Mouse (Mus musculus): ENCODE measurements at regions not wholly inside any gene's neighbourhood (a gene's known extent, or its start where the extent isn't known, plus 50 kb on each side); places are given as distances from the start of the nearest gene placed in this dataset.

DNA sequence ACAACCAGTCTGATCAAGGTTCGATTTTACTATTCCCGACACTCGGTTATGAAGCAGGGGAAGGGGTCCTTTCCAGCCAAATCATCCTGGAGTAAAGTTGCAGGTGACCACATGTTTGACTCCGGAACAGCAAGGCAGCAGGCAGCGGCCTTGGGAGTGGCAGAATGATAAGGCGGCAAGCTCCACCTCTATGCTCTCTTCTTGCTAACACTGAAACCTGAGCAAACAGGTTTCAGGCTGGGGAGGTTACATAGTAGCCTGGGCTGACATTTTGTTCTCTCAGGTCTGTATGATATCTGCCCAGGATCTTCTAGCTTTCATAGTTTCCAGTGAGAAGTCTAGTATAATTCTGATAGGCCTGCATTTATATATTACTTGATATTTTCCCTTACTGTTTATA lies 133.7 kb upstream of the Crbn start:
- Histone ChIP-seq H3K9ac (ENCODE audit: low read length) (no peak overlapping the region), H3K4me1 (ENCODE audit: control insufficient read depth, insufficient read depth, low read length) (no peaks in the 10 kb centered on the region), H3K9me3 (ENCODE audit: control insufficient read depth, low read length) (no peaks in the 10 kb centered on the region), H3K27ac (replicated peaks; ENCODE audit: low read depth, low read length) (no peak overlapping the region), H3K36me3 (ENCODE audit: control insufficient read depth, insufficient read depth, low read length) (no peaks in the 10 kb centered on the region), H3K4me2 (ENCODE audit: low read depth, severe bottlenecking) (no peak overlapping the region), H3K27me3 (ENCODE audit: control insufficient read depth, insufficient read depth, low read length) (no peaks in the 10 kb centered on the region), H3K4me3 (ENCODE audit: low read depth, low read length) (no peak overlapping the region)
- DNase-seq (ENCODE audit: low spot score) (no peak), ATAC-seq (ENCODE audit: insufficient number of reproducible peaks, low FRiP score, low TSS enrichment, low read depth) (no peak)
- 78% methylated on average over 6 of the region's 6 CpGs for WGBS

DNA sequence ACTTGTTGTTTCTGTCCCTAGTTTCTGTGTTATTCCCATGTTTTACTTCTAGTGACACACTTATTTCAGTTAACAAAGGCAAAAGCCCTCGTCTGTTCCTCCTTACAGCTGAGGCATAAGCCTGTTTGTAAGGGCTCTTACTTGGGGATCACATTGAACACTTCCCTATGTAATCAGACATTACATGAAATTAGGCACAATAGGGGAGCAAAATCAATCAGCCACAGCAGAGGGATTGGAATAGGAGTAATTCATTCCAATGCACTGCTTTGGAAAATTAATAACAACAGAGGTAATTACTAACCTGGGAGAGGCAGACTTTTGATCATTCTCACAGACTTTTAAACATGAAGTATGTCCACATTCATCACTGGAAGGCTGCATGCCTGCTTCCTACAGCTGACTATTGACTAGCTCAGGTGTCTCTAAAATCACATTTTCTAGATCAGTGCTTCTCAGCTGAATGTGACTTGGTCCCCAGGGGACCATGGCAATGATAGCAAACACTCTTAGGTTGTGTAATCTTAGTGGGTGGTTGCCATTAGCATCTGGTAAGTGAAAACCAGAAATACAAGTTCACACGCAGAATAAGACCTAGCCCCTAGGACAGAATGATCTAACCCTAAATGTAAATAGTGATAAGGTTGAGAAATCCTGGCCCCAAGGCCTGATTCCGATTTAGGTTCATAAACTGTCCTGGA lies 146.5 kb upstream of the Crbn start:
- no peaks in the 10 kb centered on the region for H3K4me1 ChIP-seq (ENCODE audit: control insufficient read depth, insufficient read depth, low read length)
- H3K4me2 ChIP-seq (ENCODE audit: low read depth, severe bottlenecking), result no peak overlapping the region
- H3K27ac ChIP-seq (replicated peaks; ENCODE audit: low read depth, low read length), result no peak overlapping the region
- no peaks in the 10 kb centered on the region for H3K36me3 ChIP-seq (ENCODE audit: control insufficient read depth, insufficient read depth, low read length)
- WGBS, result 63% methylated on average over 3 of the region's 3 CpGs
- no peaks in the 10 kb centered on the region for H3K9me3 ChIP-seq (ENCODE audit: control insufficient read depth, low read length)
- no peak overlapping the region for H3K9ac ChIP-seq (ENCODE audit: low read length)
- DNase-seq (ENCODE audit: low spot score) (no peak), ATAC-seq (ENCODE audit: insufficient number of reproducible peaks, low FRiP score, low TSS enrichment, low read depth) (no peak)
- H3K4me3 ChIP-seq (ENCODE audit: low read depth, low read length), result no peak overlapping the region
- no peaks in the 10 kb centered on the region for H3K27me3 ChIP-seq (ENCODE audit: control insufficient read depth, insufficient read depth, low read length)

DNA sequence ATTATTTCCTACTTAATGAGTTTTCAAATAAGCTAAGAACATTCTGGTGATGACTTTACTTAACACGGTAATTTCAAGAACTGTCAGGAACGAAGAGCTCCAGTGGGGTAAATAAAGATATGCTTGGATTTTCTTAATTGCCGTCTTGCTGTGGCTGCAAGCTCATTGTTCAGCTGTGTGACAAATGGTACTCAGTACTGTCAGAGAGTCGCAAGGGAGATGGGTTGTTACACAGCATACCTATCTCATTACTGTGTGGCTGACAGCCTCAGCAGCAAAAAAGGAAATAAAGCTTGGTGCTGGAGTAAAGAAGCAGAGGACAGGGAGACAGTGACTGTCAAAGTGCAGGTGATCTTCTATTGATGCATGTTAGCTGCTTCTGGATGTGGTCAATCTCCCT lies 151.0 kb upstream of the Crbn start:
- WGBS, result 66% methylated on average over 4 of the region's 4 CpGs
- DNase-seq (ENCODE audit: low spot score), result no peak
- H3K4me2 ChIP-seq (ENCODE audit: low read depth, severe bottlenecking), result no peak overlapping the region
- no peak overlapping the region for H3K27ac ChIP-seq (replicated peaks; ENCODE audit: low read depth, low read length)
- no peaks in the 10 kb centered on the region for H3K4me1 ChIP-seq (ENCODE audit: control insufficient read depth, insufficient read depth, low read length)
- no peaks in the 10 kb centered on the region for H3K9me3 ChIP-seq (ENCODE audit: control insufficient read depth, low read length)
- no peaks in the 10 kb centered on the region for H3K36me3 ChIP-seq (ENCODE audit: control insufficient read depth, insufficient read depth, low read length)
- H3K27me3 ChIP-seq (ENCODE audit: control insufficient read depth, insufficient read depth, low read length), result no peaks in the 10 kb centered on the region
- H3K4me3 ChIP-seq (ENCODE audit: low read depth, low read length), result no peak overlapping the region
- no peak overlapping the region for H3K9ac ChIP-seq (ENCODE audit: low read length)
- no peak for ATAC-seq (ENCODE audit: insufficient number of reproducible peaks, low FRiP score, low TSS enrichment, low read depth)

DNA sequence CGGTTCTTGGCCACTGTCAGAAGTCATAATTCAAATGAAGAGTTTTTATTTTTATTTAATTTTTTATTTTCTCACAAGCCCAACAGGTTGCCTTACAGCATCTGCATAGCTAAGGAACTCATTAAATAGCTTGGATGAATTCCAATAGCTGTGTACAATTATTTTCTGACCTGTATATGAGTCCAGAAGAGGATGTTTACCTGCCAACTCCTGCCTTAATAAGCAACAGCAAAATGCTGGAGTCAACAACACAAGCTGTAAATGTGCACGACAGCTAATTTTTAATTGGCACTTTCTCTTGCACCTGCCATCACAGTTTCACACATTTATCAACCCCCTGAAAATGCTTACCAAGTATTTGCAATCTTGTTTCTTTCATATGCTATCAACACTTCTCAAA lies 161.4 kb upstream of the Crbn start:
- WGBS, result 78% methylated on average over 2 of the region's 2 CpGs
- no peaks in the 10 kb centered on the region for H3K27me3 ChIP-seq (ENCODE audit: control insufficient read depth, insufficient read depth, low read length)
- no peaks in the 10 kb centered on the region for H3K9me3 ChIP-seq (ENCODE audit: control insufficient read depth, low read length)
- ATAC-seq (ENCODE audit: insufficient number of reproducible peaks, low FRiP score, low TSS enrichment, low read depth) (no peak), DNase-seq (ENCODE audit: low spot score) (no peak)
- H3K4me1 ChIP-seq (ENCODE audit: control insufficient read depth, insufficient read depth, low read length), result no peaks in the 10 kb centered on the region
- H3K4me3 ChIP-seq (ENCODE audit: low read depth, low read length), result no peak overlapping the region
- H3K36me3 ChIP-seq (ENCODE audit: control insufficient read depth, insufficient read depth, low read length), result no peaks in the 10 kb centered on the region
- H3K9ac ChIP-seq (ENCODE audit: low read length), result no peak overlapping the region
- no peak overlapping the region for H3K27ac ChIP-seq (replicated peaks; ENCODE audit: low read depth, low read length)
- no peak overlapping the region for H3K4me2 ChIP-seq (ENCODE audit: low read depth, severe bottlenecking)

DNA sequence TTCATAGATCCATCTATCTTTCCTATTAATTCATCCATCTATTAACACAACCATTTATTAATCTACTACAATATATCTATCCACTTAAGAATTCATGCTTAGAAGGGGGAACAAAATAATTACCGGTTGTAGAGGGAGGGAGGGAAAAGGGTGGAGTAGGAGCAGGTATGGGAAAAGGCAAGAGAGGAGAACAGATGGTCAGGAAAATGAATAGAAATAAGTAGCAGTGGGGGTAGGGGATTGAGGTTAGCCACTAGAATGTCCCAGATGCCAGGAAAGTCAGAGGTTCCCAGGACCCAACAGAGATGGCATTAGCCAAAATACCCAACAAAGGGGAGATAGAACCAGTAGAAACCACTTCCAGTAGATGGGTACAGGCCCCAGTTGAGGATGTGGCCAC lies 164.5 kb upstream of the Crbn start:
- H3K27ac ChIP-seq (replicated peaks; ENCODE audit: low read depth, low read length), result no peak overlapping the region
- no peaks in the 10 kb centered on the region for H3K27me3 ChIP-seq (ENCODE audit: control insufficient read depth, insufficient read depth, low read length)
- H3K9me3 ChIP-seq (ENCODE audit: control insufficient read depth, low read length), result no peaks in the 10 kb centered on the region
- no peak overlapping the region for H3K4me2 ChIP-seq (ENCODE audit: low read depth, severe bottlenecking)
- ATAC-seq (ENCODE audit: insufficient number of reproducible peaks, low FRiP score, low TSS enrichment, low read depth) (no peak), DNase-seq (ENCODE audit: low spot score) (no peak)
- no peak overlapping the region for H3K9ac ChIP-seq (ENCODE audit: low read length)
- no peak overlapping the region for H3K4me3 ChIP-seq (ENCODE audit: low read depth, low read length)
- H3K4me1 ChIP-seq (ENCODE audit: control insufficient read depth, insufficient read depth, low read length), result no peaks in the 10 kb centered on the region
- no peaks in the 10 kb centered on the region for H3K36me3 ChIP-seq (ENCODE audit: control insufficient read depth, insufficient read depth, low read length)
- WGBS, result 91% methylated on average over 1 of the region's 1 CpGs

DNA sequence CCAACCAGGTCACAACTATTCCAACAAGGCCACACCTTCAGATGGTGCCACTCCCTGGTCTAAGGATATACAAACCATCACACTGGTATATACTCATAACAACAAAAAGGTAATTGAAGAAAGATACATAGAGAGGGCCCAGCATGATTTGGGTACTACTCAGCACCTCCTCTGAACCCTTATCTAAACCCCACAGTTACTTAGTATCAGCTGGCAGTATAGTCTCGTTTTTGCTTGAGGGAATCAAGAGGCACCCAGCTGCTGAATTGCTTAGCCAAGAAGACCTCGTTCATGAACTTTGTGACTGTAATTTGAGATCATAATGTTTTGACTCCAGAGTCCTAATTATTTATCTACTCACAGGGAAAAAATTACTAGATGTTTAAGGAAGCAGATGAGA lies 175.6 kb upstream of the Crbn start:
- H3K27ac ChIP-seq (replicated peaks; ENCODE audit: low read depth, low read length), result no peak overlapping the region
- H3K4me1 ChIP-seq (ENCODE audit: control insufficient read depth, insufficient read depth, low read length), result no peaks in the 10 kb centered on the region
- H3K4me2 ChIP-seq (ENCODE audit: low read depth, severe bottlenecking), result no peak overlapping the region
- no peak overlapping the region for H3K9ac ChIP-seq (ENCODE audit: low read length)
- DNase-seq (ENCODE audit: low spot score), result no peak
- no peaks in the 10 kb centered on the region for H3K36me3 ChIP-seq (ENCODE audit: control insufficient read depth, insufficient read depth, low read length)
- 59% methylated on average over 2 of the region's 2 CpGs for WGBS
- H3K27me3 ChIP-seq (ENCODE audit: control insufficient read depth, insufficient read depth, low read length), result no peaks in the 10 kb centered on the region
- no peak overlapping the region for H3K4me3 ChIP-seq (ENCODE audit: low read depth, low read length)
- H3K9me3 ChIP-seq (ENCODE audit: control insufficient read depth, low read length), result no peaks in the 10 kb centered on the region
- ATAC-seq (ENCODE audit: insufficient number of reproducible peaks, low FRiP score, low TSS enrichment, low read depth), result no peak

DNA sequence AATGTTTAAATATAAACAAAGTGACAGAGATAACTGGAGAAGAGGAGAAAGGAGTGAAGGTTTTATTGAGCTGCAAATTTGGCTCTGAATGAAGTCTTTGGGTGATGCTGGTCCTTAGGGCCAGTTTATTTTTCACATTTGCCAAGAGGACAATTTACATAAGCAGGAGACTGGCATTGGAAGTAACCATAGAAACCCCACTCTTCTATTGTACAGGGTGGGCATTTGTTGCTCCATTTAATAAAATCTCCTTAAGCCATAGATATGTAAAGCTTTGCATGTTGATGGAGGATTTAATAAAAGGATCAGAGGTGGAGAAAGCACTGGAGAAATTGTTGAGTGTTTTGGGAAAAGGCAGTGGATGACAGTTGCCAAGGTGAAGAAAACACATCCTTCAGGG lies 178.8 kb upstream of the Crbn start:
- H3K4me1 ChIP-seq (ENCODE audit: control insufficient read depth, insufficient read depth, low read length), result no peaks in the 10 kb centered on the region
- ATAC-seq (ENCODE audit: insufficient number of reproducible peaks, low FRiP score, low TSS enrichment, low read depth) (no peak), DNase-seq (ENCODE audit: low spot score) (no peak)
- no peaks in the 10 kb centered on the region for H3K36me3 ChIP-seq (ENCODE audit: control insufficient read depth, insufficient read depth, low read length)
- H3K9ac ChIP-seq (ENCODE audit: low read length), result no peak overlapping the region
- no peak overlapping the region for H3K27ac ChIP-seq (replicated peaks; ENCODE audit: low read depth, low read length)
- no peaks in the 10 kb centered on the region for H3K27me3 ChIP-seq (ENCODE audit: control insufficient read depth, insufficient read depth, low read length)
- no peak overlapping the region for H3K4me2 ChIP-seq (ENCODE audit: low read depth, severe bottlenecking)
- H3K4me3 ChIP-seq (ENCODE audit: low read depth, low read length), result no peak overlapping the region
- H3K9me3 ChIP-seq (ENCODE audit: control insufficient read depth, low read length), result no peaks in the 10 kb centered on the region

DNA sequence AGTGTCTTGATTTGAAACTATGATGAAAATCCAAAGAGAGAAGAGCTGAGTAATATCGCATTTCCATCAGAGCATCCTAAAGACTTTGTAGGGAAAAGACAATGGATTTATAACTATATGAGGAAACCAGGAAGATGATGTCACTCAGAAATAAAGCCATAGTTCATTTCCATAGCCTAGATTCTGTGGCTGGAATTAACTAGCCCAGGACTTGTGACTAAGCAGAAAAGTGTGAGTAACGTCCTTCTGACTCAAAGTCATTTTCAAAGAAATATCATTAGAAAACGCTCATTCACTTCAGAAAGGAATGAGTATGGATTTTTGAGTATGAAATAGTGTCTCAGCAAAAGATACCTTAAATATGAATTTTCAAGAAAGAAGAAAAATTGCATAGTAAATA lies 179.9 kb upstream of the Crbn start:
- WGBS, result 92% methylated on average over 3 of the region's 3 CpGs
- Histone ChIP-seq H3K4me1 (ENCODE audit: control insufficient read depth, insufficient read depth, low read length) (no peaks in the 10 kb centered on the region), H3K27me3 (ENCODE audit: control insufficient read depth, insufficient read depth, low read length) (no peaks in the 10 kb centered on the region), H3K4me2 (ENCODE audit: low read depth, severe bottlenecking) (no peak overlapping the region), H3K9me3 (ENCODE audit: control insufficient read depth, low read length) (no peaks in the 10 kb centered on the region), H3K9ac (ENCODE audit: low read length) (no peak overlapping the region), H3K4me3 (ENCODE audit: low read depth, low read length) (no peak overlapping the region), H3K36me3 (ENCODE audit: control insufficient read depth, insufficient read depth, low read length) (no peaks in the 10 kb centered on the region), H3K27ac (replicated peaks; ENCODE audit: low read depth, low read length) (no peak overlapping the region)
- DNase-seq (ENCODE audit: low spot score) (no peak), ATAC-seq (ENCODE audit: insufficient number of reproducible peaks, low FRiP score, low TSS enrichment, low read depth) (no peak)

DNA sequence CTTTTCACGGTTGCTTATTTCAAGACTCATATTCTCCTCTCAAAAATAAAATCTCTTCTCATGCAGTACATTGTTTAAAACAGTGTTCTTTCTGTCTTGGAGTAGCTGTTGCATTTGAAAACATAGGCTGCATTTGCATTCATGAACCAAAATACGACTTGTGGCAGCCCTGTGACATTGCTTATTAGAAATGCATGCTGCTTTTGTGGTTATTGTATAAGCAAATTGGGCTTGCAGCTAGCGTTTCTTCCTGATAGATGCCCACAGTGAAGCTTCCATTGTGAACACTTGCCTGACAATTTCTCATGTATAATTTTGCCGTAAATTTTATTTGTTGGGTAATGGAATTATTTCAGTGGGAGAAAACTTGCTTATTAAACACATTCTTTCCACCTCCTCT lies 180.3 kb upstream of the Crbn start:
- Histone ChIP-seq H3K4me1 (ENCODE audit: control insufficient read depth, insufficient read depth, low read length) (no peaks in the 10 kb centered on the region), H3K4me3 (ENCODE audit: low read depth, low read length) (no peak overlapping the region), H3K4me2 (ENCODE audit: low read depth, severe bottlenecking) (no peak overlapping the region), H3K9ac (ENCODE audit: low read length) (no peak overlapping the region), H3K9me3 (ENCODE audit: control insufficient read depth, low read length) (no peaks in the 10 kb centered on the region), H3K27me3 (ENCODE audit: control insufficient read depth, insufficient read depth, low read length) (no peaks in the 10 kb centered on the region), H3K27ac (replicated peaks; ENCODE audit: low read depth, low read length) (no peak overlapping the region), H3K36me3 (ENCODE audit: control insufficient read depth, insufficient read depth, low read length) (no peaks in the 10 kb centered on the region)
- DNase-seq (ENCODE audit: low spot score) (no peak), ATAC-seq (ENCODE audit: insufficient number of reproducible peaks, low FRiP score, low TSS enrichment, low read depth) (no peak)
- WGBS, result 89% methylated on average over 4 of the region's 4 CpGs
